Mouse (Mus musculus) forebrain, postnatal 0 days (tissue): ENCODE measurements around the gene Epdr1. TPM values are rescaled to one million over a fixed set of nuclear protein-coding genes. Genes with fewer than 3 reads are reported as not detected.
"Not testable (repeated sequence)": the region's sequence is repeated elsewhere in the genome, so short reads cannot be mapped to it uniquely, and the experiment has no call there.

ENCODE experiments used
- ATAC-seq: fragments of 200-750 bp; cut with Nextera tagmentation; 2 replicates; pipeline ENCODE4 v1.8.0; 2017; ENCODE audit warnings: mild to moderate bottlenecking, moderate library complexity
- DNase-seq: peaks from one replicate; pipeline ENCODE4 v3.0.0-alpha.2; 2015
- H3K27ac ChIP-seq: fragments of 300-500 bp; sonication (generic); 2 replicates; pipeline ENCODE4 v1.5.1; 2014; ENCODE audit warnings: low read depth, mild to moderate bottlenecking, antibody characterized with exemption, low read length, moderate library complexity, mixed read lengths
- H3K27me3 ChIP-seq: fragments of 300-500 bp; sonication (generic); 2 replicates; pipeline ENCODE4 v1.6.1; 2014; ENCODE audit warnings: mild to moderate bottlenecking, low read length, mixed read lengths; ENCODE audit not compliant: insufficient read depth
- H3K36me3 ChIP-seq: fragments of 300-500 bp; sonication (generic); 2 replicates; pipeline ENCODE4 v1.6.1; 2014; ENCODE audit warnings: mild to moderate bottlenecking, moderate library complexity; ENCODE audit not compliant: insufficient read depth
- H3K4me1 ChIP-seq: fragments of 300-500 bp; sonication (generic); 2 replicates; pipeline ENCODE4 v1.6.1; 2014; ENCODE audit warnings: antibody characterized with exemption; ENCODE audit not compliant: insufficient read depth
- H3K4me2 ChIP-seq: fragments of 300-500 bp; sonication (generic); 2 replicates; pipeline ENCODE4 v1.6.1; 2014; ENCODE audit warnings: low read depth, mild to moderate bottlenecking, moderate library complexity
- H3K4me3 ChIP-seq: fragments of 300-500 bp; sonication (generic); 2 replicates; pipeline ENCODE4 v1.5.1; 2014; ENCODE audit warnings: low read depth, low read length, mixed read lengths
- H3K9ac ChIP-seq: fragments of 300-500 bp; sonication (generic); 2 replicates; pipeline ENCODE4 v1.6.1; 2014; ENCODE audit warnings: mild to moderate bottlenecking
- H3K9me3 ChIP-seq: fragments of 300-500 bp; sonication (generic); 2 replicates; pipeline ENCODE4 v1.6.1; 2016; ENCODE audit warnings: low read length
- CTCF ChIP-seq: sonication (generic); IDR thresholded peaks from 2 replicates; pipeline ENCODE4 v1.5.1; 2016; ENCODE audit warnings: antibody characterized with exemption, control low read depth, low read depth
- WGBS: fragments of 180-500 bp; shearing (Covaris S2); extraction: QIAGEN DNeasy Blood & Tissue Kit; methylation state at CpG from one replicate; pipeline ENCODE4 v1.1.7; 2014; 5-methylcytosine and 5-hydroxymethylcytosine counted together
- polyA plus RNA-seq: library from polyadenylated mRNA; unstranded; fragments of >200 nt; fragmentation: Nextera tagmentation; extraction: Ambion mirVana; gene quantifications from 2 replicates; pipeline ENCODE4 v1.2.1, GENCODE M21; 2015
- total RNA-seq: library from RNA; depleted of rRNA; stranded (reverse); fragments of >200 nt; gene quantifications from 2 replicates; pipeline ENCODE4 v1.2.3, GENCODE M21; 2014; rRNA removed

Epdr1 gene
- total and polyA plus RNA-seq, 2 experiments from 2014 or later: 29.6 to 34.4 TPM

DNA sequence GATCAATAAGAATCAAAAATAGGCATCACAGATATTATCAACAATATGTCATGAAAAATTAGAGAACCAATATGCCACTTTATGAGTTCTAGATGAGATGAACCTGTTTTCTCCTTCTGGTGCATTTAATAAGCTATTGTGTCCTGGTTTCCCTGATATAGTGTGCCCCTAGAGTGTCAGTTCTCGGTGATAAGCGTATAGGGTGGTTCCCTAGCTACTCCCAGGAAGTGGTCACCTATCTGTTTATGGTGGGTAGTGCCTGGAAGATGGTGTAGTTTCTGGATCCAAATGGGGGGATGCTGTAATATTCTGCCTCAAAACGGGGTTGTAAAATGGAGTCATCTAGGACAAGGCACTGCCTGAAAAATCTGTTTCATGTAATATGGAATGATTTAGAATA, 43.8 kb downstream of the Epdr1 start:
- Histone ChIP-seq H3K4me2 (no peak overlapping the region), H3K36me3 (no peaks in the 10 kb centered on the region), H3K27ac (no peak overlapping the region), H3K4me3 (no peak overlapping the region), H3K4me1 (no peaks in the 10 kb centered on the region), H3K9me3 (no peaks in the 10 kb centered on the region), H3K27me3 (no peaks in the 10 kb centered on the region), H3K9ac (no peak overlapping the region)
- TF ChIP-seq CTCF: no peak
- ATAC-seq: no peak
- no peak for DNase-seq
- WGBS: 93% methylated on average over 3 of the region's 3 CpGs

DNA sequence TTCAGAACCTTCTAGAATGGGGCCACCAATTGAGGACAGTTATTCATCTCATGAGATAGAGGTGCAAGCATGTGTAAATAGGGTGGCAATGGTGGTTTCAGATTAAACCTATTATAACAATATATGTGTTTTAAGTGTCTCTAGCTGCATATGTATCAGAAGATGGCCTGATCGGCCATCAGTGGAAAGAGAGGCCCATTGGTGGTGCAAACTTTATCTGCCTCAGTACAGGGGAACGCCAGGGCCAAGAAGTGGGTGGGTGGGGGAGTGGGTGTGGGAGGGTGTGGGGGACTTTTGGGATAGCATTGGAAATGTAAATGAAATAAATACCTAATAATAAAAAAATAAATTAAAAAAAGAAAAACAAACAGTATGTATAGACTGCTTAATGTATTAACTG, 45.0 kb downstream of the Epdr1 start:
- not testable (repeated sequence) for H3K36me3 ChIP-seq, H3K27me3 ChIP-seq, H3K4me3 ChIP-seq, DNase-seq, H3K27ac ChIP-seq, H3K4me1 ChIP-seq, H3K4me2 ChIP-seq, H3K9ac ChIP-seq, H3K9me3 ChIP-seq, ATAC-seq
- 87% methylated on average over 2 of the region's 2 CpGs for WGBS

DNA sequence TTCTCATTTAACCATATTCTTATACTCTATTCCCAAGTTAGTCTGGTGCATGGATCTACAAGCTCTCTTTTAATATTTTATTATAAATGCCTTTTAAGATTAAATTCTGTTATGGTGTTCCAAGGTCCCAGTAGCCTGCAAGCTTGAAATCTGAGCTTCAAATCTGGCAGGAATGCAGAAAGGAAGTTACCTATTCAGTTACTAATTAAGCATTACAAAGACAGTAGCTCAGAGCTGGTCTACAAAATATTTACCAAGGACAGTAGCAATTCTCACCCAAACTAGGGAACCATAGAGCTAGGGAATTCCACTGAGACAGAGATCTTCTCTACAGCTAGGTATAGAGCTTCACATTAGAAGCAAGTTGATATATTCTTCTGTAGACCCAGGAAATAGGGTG, 49.6 kb downstream of the Epdr1 start:
- not testable (repeated sequence) for H3K4me2 ChIP-seq, H3K9me3 ChIP-seq, ATAC-seq, H3K4me3 ChIP-seq, H3K9ac ChIP-seq, H3K4me1 ChIP-seq, H3K36me3 ChIP-seq, DNase-seq, H3K27ac ChIP-seq, H3K27me3 ChIP-seq

DNA sequence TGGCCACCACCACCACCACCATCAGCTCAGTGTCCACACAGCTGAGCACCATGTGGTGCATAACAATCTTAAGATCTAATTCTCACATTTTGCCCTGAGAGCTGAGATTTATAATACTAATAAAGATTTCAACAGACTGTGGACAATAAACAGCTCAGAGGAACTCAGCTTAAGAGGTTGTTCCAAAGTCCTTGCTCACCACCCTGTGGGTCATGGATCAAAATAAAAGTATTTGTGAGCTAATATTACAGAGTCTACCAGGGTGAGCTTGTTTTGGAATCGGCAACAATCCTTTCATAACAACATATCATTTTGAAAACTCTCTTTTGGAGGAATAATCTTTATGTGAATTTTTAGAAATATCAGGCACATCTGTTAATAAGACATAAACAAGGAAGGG, 57.2 kb downstream of the Epdr1 start:
- Histone ChIP-seq H3K27me3 (no peaks in the 10 kb centered on the region), H3K4me1 (no peaks in the 10 kb centered on the region), H3K9ac (no peak overlapping the region), H3K4me3 (no peak overlapping the region), H3K9me3 (no peaks in the 10 kb centered on the region), H3K4me2 (no peak overlapping the region), H3K36me3 (no peaks in the 10 kb centered on the region), H3K27ac (no peak overlapping the region)
- 97% methylated on average over 1 of the region's 1 CpGs for WGBS
- no peak for DNase-seq
- ATAC-seq: no peak
- no peak for TF ChIP-seq CTCF

DNA sequence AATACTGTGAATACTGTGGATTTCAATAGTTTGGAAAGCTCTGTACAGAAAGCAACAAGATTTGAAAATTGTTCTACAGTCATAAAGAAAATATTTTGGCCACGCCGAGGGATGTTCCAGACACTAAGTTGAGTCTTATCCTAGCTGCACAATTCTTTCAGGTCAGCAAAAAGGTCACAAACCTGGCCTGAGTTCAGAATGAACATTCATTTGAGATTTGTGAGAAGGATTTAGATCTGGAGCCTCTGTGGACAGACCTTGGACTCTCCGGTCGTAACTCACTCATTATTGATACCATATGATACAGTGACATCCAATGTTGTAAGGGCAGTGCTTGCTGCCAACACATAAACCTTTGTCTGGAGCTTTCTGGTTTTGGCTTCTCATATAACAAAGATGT, 64.3 kb downstream of the Epdr1 start:
- H3K36me3 ChIP-seq: no peaks in the 10 kb centered on the region
- DNase-seq: no peak
- no peak overlapping the region for H3K9ac ChIP-seq
- 93% methylated on average over 4 of the region's 4 CpGs for WGBS
- no peaks in the 10 kb centered on the region for H3K4me1 ChIP-seq
- no peak for TF ChIP-seq CTCF
- no peak overlapping the region for H3K4me3 ChIP-seq
- no peak for ATAC-seq
- no peak overlapping the region for H3K27ac ChIP-seq
- no peaks in the 10 kb centered on the region for H3K9me3 ChIP-seq
- no peak overlapping the region for H3K4me2 ChIP-seq
- no peaks in the 10 kb centered on the region for H3K27me3 ChIP-seq

Other genes with a start within 250 kb of the Epdr1 start
- gene Stard3nl, start 224.1 kb downstream of the Epdr1 start, total RNA-seq: 106 and 119 TPM in 2 replicates
- gene Stard3nl, start 224.1 kb downstream of the Epdr1 start, polyA plus RNA-seq: 180 and 199 TPM in 2 replicates
- 1.7 and 2.2 TPM in 2 replicates for gene Sfrp4, start 3.2 kb upstream of the Epdr1 start, total RNA-seq
- 1.5 and 3.0 TPM in 2 replicates for gene Sfrp4, start 3.2 kb upstream of the Epdr1 start, polyA plus RNA-seq
- not detected in 2 replicates for gene Nme8, start 77.9 kb upstream of the Epdr1 start, total RNA-seq
- not detected in 2 replicates for gene Nme8, start 77.9 kb upstream of the Epdr1 start, polyA plus RNA-seq
- 0.05 and 0.92 TPM in 2 replicates for gene Gpr141, start 204.3 kb upstream of the Epdr1 start, total RNA-seq
- gene Gpr141, start 204.3 kb upstream of the Epdr1 start, polyA plus RNA-seq: not detected in 2 replicates